Mouse (Mus musculus) lung, embryonic 16.5 days (tissue): ENCODE measurements at regions not wholly inside any gene's neighbourhood (a gene's known extent, or its start where the extent isn't known, plus 50 kb on each side); places are given as distances from the start of the nearest gene placed in this dataset.

Experiments
- ATAC-seq: fragments of 200-750 bp; cut with Nextera tagmentation; 2 replicates; pipeline ENCODE4 v1.8.0; 2017; ENCODE audit warnings: low read depth, mild to moderate bottlenecking, moderate library complexity
- H3K27ac ChIP-seq: fragments of 300-500 bp; sonication (generic); 2 replicates; pipeline ENCODE4 v1.5.1; 2014; ENCODE audit warnings: mild to moderate bottlenecking, control low read depth, low read length
- H3K27me3 ChIP-seq: fragments of 300-500 bp; sonication (generic); 2 replicates; pipeline ENCODE4 v1.6.1; 2014; ENCODE audit warnings: low read depth, low read length, mixed read lengths; ENCODE audit not compliant: control insufficient read depth, insufficient read depth
- H3K36me3 ChIP-seq: fragments of 300-500 bp; sonication (generic); 2 replicates; pipeline ENCODE4 v1.6.1; 2014; ENCODE audit warnings: low read length; ENCODE audit not compliant: control insufficient read depth, insufficient read depth
- H3K4me1 ChIP-seq: fragments of 300-500 bp; sonication (generic); replicated peaks from 2 replicates; pipeline ENCODE4 v1.6.1; 2014; ENCODE audit warnings: low read length, mixed read lengths; ENCODE audit not compliant: control insufficient read depth, insufficient read depth
- H3K4me2 ChIP-seq: fragments of 300-500 bp; sonication (generic); 2 replicates; pipeline ENCODE4 v1.6.1; 2014; ENCODE audit warnings: low read depth, low read length, control low read depth
- H3K4me3 ChIP-seq: fragments of 300-500 bp; sonication (generic); 2 replicates; pipeline ENCODE4 v1.5.1; 2014; ENCODE audit warnings: mild to moderate bottlenecking, low read length, control low read depth
- H3K9ac ChIP-seq: fragments of 300-500 bp; sonication (generic); 2 replicates; pipeline ENCODE4 v1.6.1; 2014; ENCODE audit warnings: low read length, control low read depth
- H3K9me3 ChIP-seq: fragments of 300-500 bp; sonication (generic); 2 replicates; pipeline ENCODE4 v1.6.1; 2016; ENCODE audit warnings: low read length; ENCODE audit not compliant: control insufficient read depth
- WGBS: fragments of 180-500 bp; shearing (Covaris S2); extraction: QIAGEN DNeasy Blood & Tissue Kit; methylation state at CpG from one replicate; pipeline ENCODE4 v1.1.7; 2014; 5-methylcytosine and 5-hydroxymethylcytosine counted together

DNA sequence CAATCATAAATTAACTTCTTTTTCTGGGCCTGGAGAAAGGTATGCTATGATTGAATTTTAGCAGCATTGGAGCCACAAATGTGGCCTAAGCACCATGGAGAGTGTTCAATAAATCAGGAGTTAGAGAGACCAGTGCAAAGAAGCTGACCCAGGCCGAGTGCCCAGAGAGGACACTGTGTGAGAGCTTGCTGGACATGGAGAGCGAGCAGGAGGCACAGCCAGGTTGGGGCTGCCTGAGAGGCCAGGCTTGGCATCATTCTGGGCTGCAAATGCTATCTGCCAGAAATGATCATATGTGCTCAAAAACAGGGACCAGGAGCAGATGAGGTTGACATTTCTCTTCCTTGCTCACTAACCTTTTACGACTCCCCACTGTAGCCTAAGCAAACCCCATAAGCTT lies 224.5 kb upstream of the 4931429L15Rik start:
- no peak overlapping the region for H3K9ac ChIP-seq
- no peaks in the 10 kb centered on the region for H3K36me3 ChIP-seq
- H3K4me2 ChIP-seq, result no peak overlapping the region
- no peak overlapping the region for H3K27ac ChIP-seq
- ATAC-seq, result no peak
- 80% methylated on average over 3 of the region's 3 CpGs for WGBS
- no peaks in the 10 kb centered on the region for H3K4me1 ChIP-seq
- no peak overlapping the region for H3K4me3 ChIP-seq
- no peaks in the 10 kb centered on the region for H3K27me3 ChIP-seq
- H3K9me3 ChIP-seq, result no peaks in the 10 kb centered on the region

DNA sequence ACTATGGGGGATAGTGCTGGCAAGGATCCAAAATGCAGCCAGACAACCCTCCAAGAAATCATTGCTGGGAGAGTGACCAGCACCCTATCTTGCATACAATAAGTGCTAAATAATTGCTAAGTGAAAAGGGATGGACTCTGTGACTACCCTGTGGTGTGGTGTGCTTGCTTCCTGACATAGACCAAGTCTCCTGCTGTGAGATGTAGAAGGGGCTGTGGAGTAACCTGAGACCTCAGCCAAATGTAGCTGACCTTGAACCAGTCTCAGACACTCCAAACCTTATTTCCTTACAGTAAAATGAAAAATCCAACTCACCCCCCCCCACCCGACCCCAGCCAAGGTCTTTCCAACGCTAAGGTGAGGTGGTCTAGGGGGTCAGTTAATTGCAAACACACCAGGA lies 221.2 kb upstream of the 4931429L15Rik start:
- 45% methylated on average over 2 of the region's 2 CpGs for WGBS

DNA sequence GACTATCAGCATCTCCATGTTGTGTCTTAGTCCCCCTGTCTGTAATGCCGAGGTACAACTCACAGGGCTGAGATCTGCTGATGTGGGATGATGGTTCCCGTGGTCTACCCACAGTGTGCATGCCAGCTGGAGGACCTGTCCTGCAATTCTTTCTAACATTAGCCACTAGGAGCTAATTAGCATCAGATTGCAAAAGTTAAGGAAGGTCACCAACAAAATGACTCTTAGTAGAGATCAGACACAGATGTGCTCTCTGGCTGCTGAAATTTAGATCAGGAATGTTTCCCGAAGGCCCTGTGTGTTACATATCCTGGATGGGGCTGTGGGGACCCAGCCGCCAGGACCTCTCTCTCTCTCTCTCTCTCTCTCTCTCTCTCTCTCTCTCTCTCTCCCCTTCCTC lies 218.8 kb upstream of the 4931429L15Rik start:
- Histone ChIP-seq H3K4me3 (no peak overlapping the region), H3K27me3 (no peaks in the 10 kb centered on the region), H3K27ac (no peak overlapping the region), H3K36me3 (no peaks in the 10 kb centered on the region), H3K9ac (no peak overlapping the region), H3K9me3 (no peaks in the 10 kb centered on the region), H3K4me2 (no peak overlapping the region), H3K4me1 (no peaks in the 10 kb centered on the region)
- 68% methylated on average over 4 of the region's 4 CpGs for WGBS
- ATAC-seq, result no peak

More for the DNA sequence above, 221.2 kb upstream of the 4931429L15Rik start:
- H3K27ac ChIP-seq, result no peak overlapping the region
- no peaks in the 10 kb centered on the region for H3K9me3 ChIP-seq
- H3K36me3 ChIP-seq, result no peaks in the 10 kb centered on the region
- H3K9ac ChIP-seq, result no peak overlapping the region
- no peak overlapping the region for H3K4me3 ChIP-seq
- no peak for ATAC-seq
- no peak overlapping the region for H3K4me2 ChIP-seq
- no peaks in the 10 kb centered on the region for H3K4me1 ChIP-seq
- H3K27me3 ChIP-seq, result no peaks in the 10 kb centered on the region

GRCm38 (mm10) chr9:46516401-46517130 lies 196.8 kb upstream of the 4931429L15Rik start:
- H3K9me3 ChIP-seq, result no peaks in the 10 kb centered on the region
- H3K27ac ChIP-seq, result no peak overlapping the region
- no peak overlapping the region for H3K4me3 ChIP-seq
- no peaks in the 10 kb centered on the region for H3K36me3 ChIP-seq
- 77% methylated on average over 20 of the region's 20 CpGs for WGBS
- H3K9ac ChIP-seq, result no peak overlapping the region
- H3K4me2 ChIP-seq, result no peak overlapping the region
- no peak for ATAC-seq
- no peaks in the 10 kb centered on the region for H3K4me1 ChIP-seq
- H3K27me3 ChIP-seq, result no peaks in the 10 kb centered on the region

- ATAC-seq, result no peak
- Histone ChIP-seq H3K4me3 (no peak overlapping the region), H3K9me3 (no peaks in the 10 kb centered on the region), H3K4me1 (no peaks in the 10 kb centered on the region), H3K27ac (no peak overlapping the region), H3K4me2 (no peak overlapping the region), H3K9ac (no peak overlapping the region), H3K36me3 (no peaks in the 10 kb centered on the region), H3K27me3 (no peaks in the 10 kb centered on the region)
- 49% methylated on average over 6 of the region's 6 CpGs for WGBS
Observed at GRCm38 (mm10) chr9:46512276-46513051, 192.7 kb upstream of the 4931429L15Rik start.

DNA sequence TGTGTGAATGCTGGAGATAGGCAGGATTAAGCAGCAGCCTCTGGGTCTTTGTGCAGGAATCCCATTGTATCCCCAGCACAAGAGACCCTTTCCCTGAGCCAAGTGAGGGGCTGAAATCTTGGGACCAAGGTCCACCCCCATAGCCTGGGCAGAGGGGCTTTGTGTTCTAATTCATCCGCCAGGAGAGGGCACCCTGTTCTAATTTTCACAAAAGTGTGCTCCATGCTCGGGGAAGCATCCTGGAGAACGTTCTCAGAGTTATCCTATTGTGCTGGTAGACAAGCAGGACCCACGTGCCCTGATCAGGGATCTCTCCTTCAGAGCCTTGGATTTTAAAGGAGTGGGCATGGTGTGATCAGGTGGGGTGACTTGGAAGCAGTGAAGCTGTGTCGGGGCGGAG lies 191.5 kb upstream of the 4931429L15Rik start:
- no peaks in the 10 kb centered on the region for H3K9me3 ChIP-seq
- H3K4me1 ChIP-seq, result no peaks in the 10 kb centered on the region
- no peak for ATAC-seq
- no peak overlapping the region for H3K9ac ChIP-seq
- H3K27ac ChIP-seq, result no peak overlapping the region
- H3K4me2 ChIP-seq, result no peak overlapping the region
- H3K27me3 ChIP-seq, result no peaks in the 10 kb centered on the region
- no peaks in the 10 kb centered on the region for H3K36me3 ChIP-seq
- no peak overlapping the region for H3K4me3 ChIP-seq
- 60% methylated on average over 6 of the region's 6 CpGs for WGBS

GRCm38 (mm10) chr9:46509896-46510295 lies 190.1 kb upstream of the 4931429L15Rik start:
- Histone ChIP-seq H3K4me3 (no peak overlapping the region), H3K4me1 (no peaks in the 10 kb centered on the region), H3K36me3 (no peaks in the 10 kb centered on the region), H3K4me2 (no peak overlapping the region), H3K27me3 (no peaks in the 10 kb centered on the region), H3K27ac (no peak overlapping the region), H3K9ac (no peak overlapping the region), H3K9me3 (no peaks in the 10 kb centered on the region)
- ATAC-seq, result no peak
- WGBS, result 57% methylated on average over 5 of the region's 5 CpGs

- Histone ChIP-seq H3K9ac (no peak overlapping the region), H3K27ac (no peak overlapping the region), H3K4me2 (no peak overlapping the region), H3K9me3 (no peaks in the 10 kb centered on the region), H3K4me1 (no peaks in the 10 kb centered on the region), H3K36me3 (no peaks in the 10 kb centered on the region), H3K4me3 (no peak overlapping the region), H3K27me3 (no peaks in the 10 kb centered on the region)
- no peak for ATAC-seq
- 17% methylated on average over 5 of the region's 5 CpGs for WGBS
Observed at GRCm38 (mm10) chr9:46509458-46509857, 189.7 kb upstream of the 4931429L15Rik start.

DNA sequence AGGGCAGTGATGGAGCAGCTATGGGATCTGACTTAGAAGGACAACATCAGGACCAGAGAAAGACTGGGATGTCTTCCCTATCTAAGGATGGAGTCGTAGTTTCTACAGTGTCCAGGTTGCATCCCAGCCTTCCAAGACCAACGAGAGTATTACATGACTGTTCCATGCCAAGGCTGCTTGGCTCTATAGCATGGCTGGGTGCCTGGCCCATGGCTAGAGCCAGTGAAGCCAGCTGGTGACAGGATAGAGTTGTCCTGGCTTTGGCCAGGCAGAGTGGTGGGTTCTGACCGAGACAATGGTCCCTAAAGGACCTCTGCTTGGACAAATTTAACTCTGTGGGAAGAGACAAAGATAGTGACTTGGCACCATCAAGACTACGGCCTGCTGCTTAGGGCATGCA lies 187.2 kb upstream of the 4931429L15Rik start:
- no peak overlapping the region for H3K9ac ChIP-seq
- ATAC-seq, result no peak
- H3K4me1 ChIP-seq, result peaks cover 3% of the 10 kb centered on the region; the same call in 1 of the 2 replicates
- no peaks in the 10 kb centered on the region for H3K9me3 ChIP-seq
- H3K4me2 ChIP-seq, result no peak overlapping the region
- 80% methylated on average over 4 of the region's 4 CpGs for WGBS
- H3K36me3 ChIP-seq, result no peaks in the 10 kb centered on the region
- no peaks in the 10 kb centered on the region for H3K27me3 ChIP-seq
- no peak overlapping the region for H3K27ac ChIP-seq
- no peak overlapping the region for H3K4me3 ChIP-seq
